Mouse (Mus musculus): Measurements from ENCODE around the gene Lgsn. TPM values are rescaled to one million over a fixed set of nuclear protein-coding genes. Genes with fewer than 3 reads are reported as not detected.

Gene Lgsn
- total RNA-seq, 2 experiments from 2014 or later: not detected

DNA sequence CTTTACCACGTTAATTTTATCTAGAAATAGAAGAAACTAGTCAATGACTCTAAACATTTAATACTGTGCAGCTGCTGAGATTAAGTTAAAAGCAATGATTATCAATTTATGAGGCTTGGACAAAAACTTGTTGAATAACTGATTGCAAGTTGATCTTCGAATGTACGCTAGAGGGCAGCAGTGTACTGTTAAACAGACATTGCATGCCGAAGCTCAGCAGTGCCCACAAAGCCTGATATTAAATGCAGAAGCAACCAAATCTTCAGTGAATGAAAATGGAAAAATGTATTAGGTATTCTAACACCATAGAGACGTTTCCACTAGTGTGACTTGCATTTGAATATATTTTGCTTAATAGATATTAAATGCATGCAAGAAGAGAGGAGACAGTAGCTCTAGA is 33.9 kb downstream of the Lgsn start:
- no peak for DNase-seq
- intact Hi-C loops (cut with DNase I): no loop called here

DNA sequence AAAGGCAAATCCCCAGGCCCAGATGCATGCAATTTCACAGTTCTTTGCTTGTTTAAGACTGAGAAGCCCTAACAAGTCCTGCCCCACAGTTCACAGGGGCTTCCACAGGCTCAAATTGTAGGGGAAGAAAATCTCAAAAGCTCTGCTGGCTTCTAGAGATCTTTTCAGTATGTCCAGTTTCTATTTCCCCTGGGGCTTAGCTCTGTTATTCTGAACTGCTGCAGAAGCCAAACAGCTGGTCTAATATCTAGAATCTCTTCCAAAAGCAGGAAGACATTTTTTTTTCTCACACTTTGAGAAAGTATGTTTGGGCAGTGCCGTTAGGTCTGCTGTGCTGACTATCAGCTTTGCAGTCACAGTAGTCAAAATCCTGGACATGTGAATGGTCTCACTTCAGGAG is 38.6 kb downstream of the Lgsn start:
- intact Hi-C loops (cut with DNase I): no loop called here
- no peak for DNase-seq

DNA sequence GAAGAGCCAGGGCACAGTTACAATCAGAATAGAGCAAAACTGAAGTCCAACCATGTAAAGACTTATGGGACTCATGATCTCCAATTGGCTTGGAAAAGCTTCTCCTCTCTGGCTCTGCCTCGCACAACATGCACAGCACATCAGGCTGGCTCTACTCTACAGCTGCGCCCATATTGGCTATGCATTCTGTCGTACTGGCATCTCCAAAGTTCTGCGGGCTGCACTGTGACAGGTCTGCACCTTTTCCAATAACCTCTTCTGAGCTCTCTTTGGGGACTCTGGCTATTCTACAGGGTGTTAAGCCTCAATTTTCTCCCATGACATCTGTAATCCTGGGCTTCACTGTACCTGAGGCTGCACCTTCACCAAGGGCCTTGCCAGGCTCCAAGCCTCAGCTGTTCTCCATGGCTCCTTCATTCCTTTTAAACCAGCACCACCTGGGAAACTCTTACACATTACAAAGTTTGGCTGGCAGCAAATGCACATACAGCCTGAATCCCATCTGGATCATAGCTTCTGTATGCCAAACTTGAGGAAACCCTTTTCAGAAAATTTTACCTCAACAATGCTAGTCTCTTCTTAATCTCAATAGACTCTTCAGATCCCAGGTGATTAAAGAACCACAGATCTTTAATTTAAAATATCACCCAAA is 44.5 kb downstream of the Lgsn start:
- no peak for DNase-seq
- intact Hi-C loops (cut with DNase I): no loop called here

DNA sequence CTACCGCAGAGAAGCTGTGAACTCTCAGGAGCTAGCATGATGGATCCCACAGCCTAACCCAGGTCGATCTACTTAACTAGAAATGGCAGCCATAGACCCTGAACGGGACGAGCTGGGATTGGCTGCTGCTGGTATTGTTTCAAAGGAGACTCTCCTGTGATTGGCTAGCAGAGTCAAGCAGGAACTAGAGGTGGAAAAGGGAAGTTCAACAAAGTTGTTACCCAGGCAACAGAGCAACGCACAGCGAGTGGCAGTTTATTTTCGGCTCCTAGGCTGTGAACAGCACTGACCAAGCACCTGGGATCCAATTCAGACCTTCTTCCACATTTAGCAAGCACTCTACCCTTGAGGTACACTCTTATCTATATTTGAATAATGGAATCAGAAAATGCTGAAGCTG is 46.4 kb downstream of the Lgsn start, which contains the start of the genes 4931428L18Rik and Pih1d3:
4931428L18Rik (minus strand) TSS at position 121 of the 400 bp plus-strand sequence.
Pih1d3 (plus strand) TSS at position 275 of the 400 bp plus-strand sequence.
- no peak for DNase-seq
- intact Hi-C loops (cut with DNase I): no loop called here

DNA sequence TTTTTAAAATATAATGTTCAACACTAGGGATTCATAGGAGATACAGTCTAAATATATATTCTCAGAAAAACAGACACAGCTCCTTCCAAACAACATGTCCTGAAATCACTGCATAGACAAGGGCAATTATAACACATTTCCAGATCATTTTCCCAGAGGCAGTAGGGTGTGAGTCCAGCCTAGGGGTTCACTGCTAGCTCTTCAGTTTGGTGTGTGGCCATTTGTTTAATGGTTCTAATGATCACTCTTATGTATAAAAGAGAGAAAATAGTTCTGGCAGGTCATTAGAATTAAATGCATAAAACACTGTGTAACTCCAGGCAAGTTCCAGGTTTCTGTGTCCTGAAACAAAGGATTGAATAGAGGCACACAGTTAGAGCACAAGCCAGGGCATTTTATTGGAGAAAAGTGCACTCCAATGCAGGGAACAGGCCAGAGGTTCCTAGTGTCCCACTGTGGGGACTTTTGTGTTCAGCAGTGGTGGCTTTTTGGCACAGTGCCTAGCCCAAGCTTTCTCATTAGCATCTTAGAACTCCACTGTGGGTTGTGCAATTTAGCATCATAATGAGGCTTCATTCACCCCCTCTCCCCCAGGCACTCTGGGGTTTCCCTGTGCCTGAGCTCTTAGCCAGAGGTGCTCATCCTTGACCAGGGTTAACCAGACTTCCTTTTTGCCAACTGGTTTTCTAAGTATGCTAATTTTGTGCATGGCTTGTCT is 57.3 kb downstream of the Lgsn start:
- DNase-seq: no peak
- intact Hi-C loops (cut with DNase I): no loop called here

Other genes starting within 250 kb of the Lgsn start
- gene AC153137.1, start 198.4 kb upstream of the Lgsn start, total RNA-seq (2021): not detected
- not detected for gene 4931428L18Rik, start 46.3 kb downstream of the Lgsn start, total RNA-seq (2021)
- not detected for gene Pih1d3, start 46.4 kb downstream of the Lgsn start, total RNA-seq (2021)